Mouse (Mus musculus) limb, embryonic 10.5 days (tissue): Measurements from ENCODE around the gene Atp1b1. TPM values are rescaled to one million over a fixed set of nuclear protein-coding genes. Genes with fewer than 3 reads are reported as not detected.
A peak's percentile ranks its signal among the peaks of the same experiment; 100 is the strongest.

Experiments
- DNase-seq: peaks from one replicate; pipeline ENCODE4 v3.0.0-alpha.2; 2017; ENCODE audit warnings: low spot score
- H3K27ac ChIP-seq: fragments of 300-500 bp; sonication (generic); 2 replicates; pipeline ENCODE4 v1.5.1; 2016; ENCODE audit warnings: mild to moderate bottlenecking
- H3K27me3 ChIP-seq: fragments of 300-500 bp; sonication (generic); 2 replicates; pipeline ENCODE4 v1.6.1; 2016; ENCODE audit warnings: low read depth, mild to moderate bottlenecking; ENCODE audit not compliant: poor library complexity, severe bottlenecking
- H3K36me3 ChIP-seq: fragments of 300-500 bp; sonication (generic); 2 replicates; pipeline ENCODE4 v1.6.1; 2016; ENCODE audit warnings: mild to moderate bottlenecking, moderate library complexity
- H3K4me1 ChIP-seq: fragments of 300-500 bp; sonication (generic); 2 replicates; pipeline ENCODE4 v1.6.1; 2016
- H3K4me3 ChIP-seq: fragments of 300-500 bp; sonication (generic); 2 replicates; pipeline ENCODE4 v1.5.1; 2016; ENCODE audit warnings: mild to moderate bottlenecking, moderate library complexity
- H3K9me3 ChIP-seq: fragments of 300-500 bp; sonication (generic); replicated peaks from 2 replicates; pipeline ENCODE4 v1.6.1; 2016; ENCODE audit warnings: mild to moderate bottlenecking
- WGBS: fragments of 180-500 bp; shearing (Covaris S2); methylation state at CpG from one replicate; pipeline ENCODE4 v1.1.7; 2016; 5-methylcytosine and 5-hydroxymethylcytosine counted together
- polyA plus RNA-seq: library from polyadenylated mRNA; unstranded; fragments of >200 nt; fragmentation: Nextera tagmentation; extraction: Ambion mirVana; gene quantifications from 2 replicates; pipeline ENCODE4 v1.2.1, GENCODE M21; 2016

The Atp1b1 gene
- polyA plus RNA-seq, 1 experiment from 2014 or later: 1.7 TPM

DNA sequence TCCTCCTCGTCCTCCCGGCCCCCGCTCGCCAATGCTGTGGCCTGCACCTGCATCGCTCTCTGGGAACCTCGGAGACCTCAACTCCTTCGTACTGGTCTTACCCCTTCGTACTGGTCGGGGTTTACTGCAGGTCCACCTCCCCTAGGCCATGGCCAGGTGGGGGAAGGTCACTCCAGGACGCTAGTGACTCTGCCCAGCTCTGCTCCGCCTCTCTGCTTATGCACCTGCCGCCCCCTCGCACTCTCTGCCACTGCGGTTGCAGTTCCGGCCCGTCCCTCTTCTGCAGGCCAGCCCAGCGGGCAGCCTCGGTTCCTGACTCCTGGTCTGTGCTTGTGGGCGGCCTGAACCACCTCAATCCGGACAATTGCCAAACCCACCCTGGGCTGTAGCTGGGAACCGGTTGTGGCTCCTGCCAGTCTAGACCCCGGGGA lies 481 bp upstream of the Atp1b1 start:
- DNase-seq: no peak
- no peaks in the 10 kb centered on the region for H3K9me3 ChIP-seq
- H3K27ac ChIP-seq: 0 out of 2 replicates have a peak overlapping the region, but pooled peaks have one; percentile 74
- H3K4me3 ChIP-seq: peak overlapping the region; percentile 63
- H3K36me3 ChIP-seq: no peaks in the 10 kb centered on the region
- WGBS: 3% methylated on average over 22 of the region's 22 CpGs
- H3K4me1 ChIP-seq: peaks cover 29% of the 10 kb centered on the region
- peaks cover 67% of the 10 kb centered on the region for H3K27me3 ChIP-seq

GRCm38 (mm10) chr1:164457531-164458244 lies 467 bp downstream of the Atp1b1 start:
- under 1% methylated on average over 71 of the region's 76 CpGs for WGBS
- Histone ChIP-seq H3K9me3 (no peaks in the 10 kb centered on the region), H3K4me3 (peak overlapping the region; percentile 63), H3K27me3 (peaks cover 67% of the 10 kb centered on the region), H3K4me1 (peaks cover 29% of the 10 kb centered on the region), H3K36me3 (no peaks in the 10 kb centered on the region), H3K27ac (peak overlapping the region; percentile 74)
- peak; percentile 75 for DNase-seq

DNA sequence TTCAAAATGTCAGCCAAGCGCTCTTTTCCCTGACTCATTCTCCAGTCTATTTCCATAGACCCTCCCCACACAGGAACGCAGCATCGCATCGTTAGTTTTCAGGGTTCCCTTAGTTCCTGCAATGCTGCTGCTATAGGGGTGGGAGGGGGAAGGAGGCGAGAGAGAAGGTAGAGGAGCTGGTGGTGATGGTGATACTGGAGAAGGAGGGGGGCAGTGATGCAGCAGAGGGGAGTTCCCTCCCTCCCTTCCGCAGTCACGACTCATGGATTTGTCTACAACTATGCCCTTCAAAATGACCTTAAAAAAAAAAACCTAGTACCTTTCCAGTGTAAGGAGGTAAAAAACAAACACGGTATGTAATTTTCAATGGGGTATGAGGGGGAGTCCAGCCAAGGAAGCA lies 1.4 kb downstream of the Atp1b1 start:
- 9% methylated on average over 8 of the region's 8 CpGs for WGBS
- no peaks in the 10 kb centered on the region for H3K36me3 ChIP-seq
- no peak overlapping the region for H3K27ac ChIP-seq
- H3K9me3 ChIP-seq: no peaks in the 10 kb centered on the region
- no peak for DNase-seq
- H3K4me1 ChIP-seq: peaks cover 29% of the 10 kb centered on the region
- H3K27me3 ChIP-seq: peaks cover 62% of the 10 kb centered on the region
- H3K4me3 ChIP-seq: peak overlapping the region; percentile 63; the same call in 1 of the 2 replicates

DNA sequence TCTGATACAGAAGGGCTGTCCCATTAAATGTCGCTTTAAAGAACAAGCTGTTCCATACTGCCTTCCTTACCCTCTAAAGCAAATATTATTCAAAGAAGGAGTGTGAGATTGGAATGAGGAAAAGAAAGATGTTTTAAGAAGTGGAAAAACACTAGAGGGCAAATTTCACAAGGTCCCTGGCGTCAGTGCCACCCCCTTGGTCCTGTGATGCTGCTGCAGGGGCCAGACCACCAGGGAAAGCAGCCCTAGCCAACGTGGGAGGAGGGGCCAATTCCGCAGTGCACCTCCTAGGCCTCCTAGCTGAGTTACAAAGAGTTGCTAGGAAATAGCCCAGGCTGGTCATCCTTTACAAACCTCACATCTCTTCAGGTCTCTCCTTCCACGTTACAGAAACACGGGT lies 2.1 kb downstream of the Atp1b1 start:
- Histone ChIP-seq H3K27ac (no peak overlapping the region), H3K27me3 (peaks cover 56% of the 10 kb centered on the region), H3K9me3 (no peaks in the 10 kb centered on the region), H3K36me3 (no peaks in the 10 kb centered on the region), H3K4me1 (peaks cover 29% of the 10 kb centered on the region), H3K4me3 (no peak overlapping the region)
- DNase-seq: no peak
- 25% methylated on average over 6 of the region's 6 CpGs for WGBS

GRCm38 (mm10) chr1:164455614-164456013 lies 2.5 kb downstream of the Atp1b1 start:
- Histone ChIP-seq H3K36me3 (no peaks in the 10 kb centered on the region), H3K4me3 (no peak overlapping the region), H3K27me3 (peaks cover 51% of the 10 kb centered on the region), H3K4me1 (peaks cover 29% of the 10 kb centered on the region), H3K9me3 (no peaks in the 10 kb centered on the region), H3K27ac (no peak overlapping the region)
- WGBS: 79% methylated on average over 7 of the region's 7 CpGs
- no peak for DNase-seq

DNA sequence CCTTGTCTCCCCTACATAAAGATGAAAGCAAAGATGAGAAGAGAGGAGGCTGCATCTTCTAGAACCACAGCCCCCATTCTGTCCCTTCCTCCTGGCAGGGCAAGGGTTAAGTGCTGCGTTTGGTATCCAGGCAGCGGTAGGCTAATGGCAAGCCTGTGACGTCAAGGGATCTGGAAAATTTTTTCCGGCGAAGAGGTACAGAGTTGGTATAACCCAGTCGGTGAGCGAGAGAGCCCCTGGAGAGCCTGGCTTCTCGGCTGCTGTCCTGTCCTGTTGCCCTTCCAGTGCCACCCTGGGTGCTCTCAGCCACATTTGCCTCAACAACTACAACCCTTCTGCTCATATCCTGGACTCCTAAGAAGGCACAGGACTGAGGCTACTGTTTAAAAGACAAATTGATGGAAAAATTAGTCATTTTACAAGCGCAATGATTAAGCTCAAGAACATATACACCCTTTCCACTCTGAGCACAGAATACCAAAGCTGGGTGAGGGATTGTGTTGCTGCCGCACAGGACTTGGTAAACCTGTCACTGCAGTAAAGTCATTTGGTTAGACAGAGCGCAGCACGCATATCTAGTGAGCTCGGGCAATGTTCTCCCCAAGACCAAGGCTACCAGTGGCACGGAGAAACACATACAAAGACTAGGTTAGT lies 3.3 kb downstream of the Atp1b1 start:
- no peak overlapping the region for H3K27ac ChIP-seq
- no peaks in the 10 kb centered on the region for H3K36me3 ChIP-seq
- H3K27me3 ChIP-seq: peaks cover 44% of the 10 kb centered on the region
- DNase-seq: peak; percentile 56
- WGBS: 43% methylated on average over 14 of the region's 14 CpGs
- H3K9me3 ChIP-seq: no peaks in the 10 kb centered on the region
- 0 out of 2 replicates have a peak overlapping the region, but pooled peaks have one; percentile 10 for H3K4me3 ChIP-seq
- H3K4me1 ChIP-seq: peaks cover 29% of the 10 kb centered on the region

DNA sequence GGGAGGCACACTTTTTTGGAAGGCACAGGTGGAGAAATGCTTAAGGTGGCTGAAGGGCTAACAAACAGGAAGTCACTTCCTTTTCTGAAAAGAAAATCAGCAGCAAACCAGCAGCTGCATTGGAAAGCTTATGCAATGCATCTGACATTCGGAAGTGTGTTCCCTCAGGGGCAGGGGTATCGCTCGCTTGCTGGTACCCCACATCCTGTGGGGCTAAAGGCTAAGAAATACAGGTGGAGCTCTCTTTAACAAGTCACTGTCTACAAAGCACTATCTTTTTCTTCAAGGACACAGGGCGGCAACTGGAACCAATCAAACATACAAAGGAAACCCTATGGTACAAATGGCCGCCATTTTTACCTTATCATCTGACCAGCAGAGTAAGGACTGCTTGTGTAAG lies 4.4 kb downstream of the Atp1b1 start:
- 92% methylated on average over 5 of the region's 5 CpGs for WGBS
- peaks cover 27% of the 10 kb centered on the region for H3K4me1 ChIP-seq
- no peaks in the 10 kb centered on the region for H3K36me3 ChIP-seq
- DNase-seq: no peak
- H3K9me3 ChIP-seq: no peaks in the 10 kb centered on the region
- peaks cover 32% of the 10 kb centered on the region for H3K27me3 ChIP-seq
- no peak overlapping the region for H3K4me3 ChIP-seq
- no peak overlapping the region for H3K27ac ChIP-seq

DNA sequence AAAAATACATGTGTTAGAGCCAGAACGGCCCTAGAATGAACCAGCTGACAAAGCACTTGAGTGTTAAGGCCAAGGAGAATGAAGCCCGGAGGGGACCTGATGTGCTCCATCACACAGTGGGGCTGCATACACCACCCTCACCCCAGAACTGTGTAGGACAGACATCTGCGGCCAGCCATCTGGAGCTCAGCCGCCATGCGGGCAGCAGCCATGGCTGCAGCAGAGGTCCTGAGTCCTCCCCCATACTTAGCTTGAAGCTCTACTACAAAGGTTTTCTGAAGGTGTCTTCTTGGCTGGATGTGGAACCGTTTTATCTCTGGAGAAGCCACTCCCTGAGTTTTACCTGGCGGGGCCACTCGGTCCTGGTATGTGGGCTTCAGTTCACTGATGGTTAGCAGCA lies 5.0 kb downstream of the Atp1b1 start:
- no peaks in the 10 kb centered on the region for H3K36me3 ChIP-seq
- H3K9me3 ChIP-seq: no peaks in the 10 kb centered on the region
- 93% methylated on average over 8 of the region's 8 CpGs for WGBS
- H3K27me3 ChIP-seq: peaks cover 26% of the 10 kb centered on the region
- DNase-seq: no peak
- H3K4me1 ChIP-seq: peaks cover 21% of the 10 kb centered on the region
- H3K4me3 ChIP-seq: no peak overlapping the region
- no peak overlapping the region for H3K27ac ChIP-seq

- no peaks in the 10 kb centered on the region for H3K36me3 ChIP-seq
- H3K27me3 ChIP-seq: peaks cover 21% of the 10 kb centered on the region
- no peaks in the 10 kb centered on the region for H3K9me3 ChIP-seq
- WGBS: 88% methylated on average over 6 of the region's 6 CpGs
- no peak overlapping the region for H3K27ac ChIP-seq
- H3K4me3 ChIP-seq: no peak overlapping the region
- DNase-seq: no peak
- H3K4me1 ChIP-seq: peaks cover 17% of the 10 kb centered on the region
These were observed 5.6 kb downstream of the Atp1b1 start for GRCm38 (mm10) chr1:164452580-164452979.

- H3K4me1 ChIP-seq: peaks cover 10% of the 10 kb centered on the region
- DNase-seq: no peak
- H3K4me3 ChIP-seq: no peak overlapping the region
- peaks cover 8% of the 10 kb centered on the region for H3K27me3 ChIP-seq
- no peaks in the 10 kb centered on the region for H3K9me3 ChIP-seq
- no peaks in the 10 kb centered on the region for H3K36me3 ChIP-seq
- 85% methylated on average over 5 of the region's 5 CpGs for WGBS
- no peak overlapping the region for H3K27ac ChIP-seq
These were observed 6.8 kb downstream of the Atp1b1 start for GRCm38 (mm10) chr1:164451346-164451745.

DNA sequence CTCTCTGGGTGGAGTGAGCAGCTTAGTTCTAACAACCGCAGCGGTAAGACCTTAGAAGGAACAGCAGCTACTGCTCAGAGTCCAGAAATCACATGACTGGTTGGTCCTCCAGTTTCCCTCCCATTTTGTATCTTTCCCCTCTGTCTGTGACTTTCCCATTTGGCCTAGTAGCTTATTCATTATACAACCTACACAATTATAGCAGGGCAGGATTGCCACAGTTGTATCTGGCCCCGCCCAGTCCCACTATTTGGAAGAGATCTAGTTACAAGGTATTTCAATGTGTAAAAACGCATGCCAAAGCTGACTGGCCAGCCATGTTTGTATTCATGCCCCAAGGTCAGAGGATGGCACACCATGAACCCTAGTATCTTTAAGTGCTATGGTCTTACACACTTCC lies 7.5 kb downstream of the Atp1b1 start:
- WGBS: 89% methylated on average over 4 of the region's 4 CpGs
- Histone ChIP-seq H3K4me1 (peaks cover 10% of the 10 kb centered on the region), H3K27me3 (peaks cover 1% of the 10 kb centered on the region), H3K36me3 (no peaks in the 10 kb centered on the region), H3K4me3 (no peak overlapping the region), H3K9me3 (no peaks in the 10 kb centered on the region), H3K27ac (no peak overlapping the region)
- DNase-seq: no peak

GRCm38 (mm10) chr1:164450231-164450630 lies 7.9 kb downstream of the Atp1b1 start:
- Histone ChIP-seq H3K27me3 (no peaks in the 10 kb centered on the region), H3K36me3 (no peaks in the 10 kb centered on the region), H3K4me1 (peaks cover 10% of the 10 kb centered on the region), H3K27ac (no peak overlapping the region), H3K9me3 (no peaks in the 10 kb centered on the region), H3K4me3 (no peak overlapping the region)
- 85% methylated on average over 4 of the region's 4 CpGs for WGBS
- DNase-seq: no peak

DNA sequence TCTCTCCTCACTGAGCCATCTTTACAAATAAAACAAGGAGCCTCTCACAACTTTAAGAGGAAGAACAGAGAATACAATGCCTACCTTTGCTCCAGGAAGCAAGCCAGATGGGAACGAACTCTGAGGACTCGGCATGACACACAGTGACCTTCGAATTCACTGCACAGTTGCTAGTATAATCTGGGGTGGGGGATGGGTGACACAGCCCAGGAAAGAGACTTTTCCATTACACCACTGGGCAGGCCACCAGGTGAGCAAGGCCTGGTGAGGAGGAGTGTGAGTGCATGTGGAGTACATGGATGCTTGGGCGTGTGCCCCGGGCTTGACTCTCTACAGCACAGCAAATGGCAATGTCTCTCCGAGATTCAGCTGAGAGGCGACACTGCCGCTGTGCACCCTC lies 8.5 kb downstream of the Atp1b1 start:
- DNase-seq: no peak
- WGBS: 91% methylated on average over 8 of the region's 8 CpGs
- Histone ChIP-seq H3K27ac (no peak overlapping the region), H3K36me3 (no peaks in the 10 kb centered on the region), H3K4me3 (no peak overlapping the region), H3K27me3 (no peaks in the 10 kb centered on the region), H3K4me1 (peaks cover 5% of the 10 kb centered on the region), H3K9me3 (no peaks in the 10 kb centered on the region)
